Mouse (Mus musculus) telencephalon, adult 2 months (tissue): ENCODE results near the gene Scnn1a.

Source experiments
- DNase-seq: peaks from one replicate; pipeline ENCODE4 v3.0.0-alpha.2; 2011; ENCODE audit warnings: low read depth, low spot score

The Scnn1a gene

GRCm38 (mm10) chr6:125340244-125340643 is 19.8 kb downstream of the Scnn1a start:
- no peak for DNase-seq

DNA sequence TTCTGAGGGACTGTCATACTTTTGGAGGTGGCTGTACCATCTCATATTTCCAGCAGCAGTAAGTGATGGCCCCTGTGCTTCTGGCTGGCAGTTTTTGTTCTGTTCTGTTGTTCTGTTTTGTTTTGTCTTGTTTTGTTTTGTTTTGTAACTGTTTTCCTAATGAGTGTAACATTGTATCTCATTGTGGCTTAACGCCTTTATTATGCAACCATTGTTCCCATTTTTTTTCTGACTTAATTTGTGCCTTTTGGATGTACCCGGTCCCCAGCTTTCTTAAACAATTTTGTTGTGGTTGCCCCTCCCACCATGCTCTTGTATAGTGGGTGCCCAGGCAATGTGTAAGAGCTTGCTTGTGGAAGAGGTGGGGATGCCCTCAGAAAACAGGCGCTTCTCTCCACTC is 21.7 kb downstream of the Scnn1a start:
- DNase-seq, result no peak

DNA sequence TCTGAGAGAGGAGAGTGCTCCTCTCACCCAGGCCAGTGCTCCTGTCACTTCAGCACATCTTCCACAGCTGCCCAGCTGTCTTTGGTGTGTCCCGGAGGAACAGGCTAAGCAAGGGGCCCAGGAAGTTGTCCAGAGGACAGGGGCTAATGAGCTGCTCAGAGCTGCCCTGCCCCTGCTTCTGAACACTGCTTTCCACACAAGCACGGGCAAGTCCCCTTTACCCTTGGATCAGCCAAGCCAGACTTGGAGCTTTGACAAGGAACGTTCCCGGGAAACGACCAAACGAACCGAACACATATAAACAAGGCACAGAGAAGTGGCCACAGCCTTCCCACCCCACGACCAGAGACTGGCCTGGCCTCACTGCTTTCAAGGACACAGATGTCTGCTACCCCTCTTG is 23.6 kb downstream of the Scnn1a start:
- no peak for DNase-seq

DNA sequence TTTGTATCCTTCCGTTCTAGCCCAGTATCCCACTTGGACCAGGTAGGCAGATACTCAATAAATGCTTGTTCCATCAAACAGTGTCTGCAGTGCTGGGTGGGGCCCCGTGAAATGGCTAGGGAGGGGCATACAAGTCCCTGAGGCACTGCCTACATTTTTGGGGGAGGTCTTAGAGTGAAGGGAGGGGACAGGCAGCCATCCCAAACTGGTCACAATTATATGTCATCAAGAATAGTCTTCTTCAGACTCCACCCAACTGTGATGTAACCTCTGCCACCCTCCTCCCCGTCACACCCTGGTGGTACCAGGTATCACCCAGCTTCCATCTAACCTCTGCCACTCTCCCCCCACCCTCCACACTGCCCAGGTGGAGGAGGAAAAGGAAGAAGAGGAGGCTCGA is 24.4 kb downstream of the Scnn1a start:
- no peak for DNase-seq

DNA sequence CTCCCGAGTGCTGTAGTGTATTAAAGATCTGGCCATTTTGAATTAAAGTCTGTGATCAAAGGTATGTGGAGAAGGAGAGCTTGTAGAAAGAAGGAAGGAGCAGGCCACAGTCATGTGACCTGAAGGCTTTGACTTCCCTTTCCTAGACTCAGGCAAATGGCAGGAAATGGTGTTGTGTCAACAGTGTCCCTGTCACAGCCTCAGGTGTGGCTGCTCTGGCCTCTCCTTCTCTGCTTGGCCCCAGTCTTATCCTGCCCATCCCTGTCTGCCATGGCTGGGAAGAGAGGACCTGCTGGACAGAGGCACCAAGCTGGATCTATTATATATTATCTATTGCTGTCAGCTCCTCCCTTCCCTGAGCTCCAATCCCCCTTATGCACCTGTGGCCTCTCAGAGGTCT is 25.2 kb downstream of the Scnn1a start:
- DNase-seq, result no peak

DNA sequence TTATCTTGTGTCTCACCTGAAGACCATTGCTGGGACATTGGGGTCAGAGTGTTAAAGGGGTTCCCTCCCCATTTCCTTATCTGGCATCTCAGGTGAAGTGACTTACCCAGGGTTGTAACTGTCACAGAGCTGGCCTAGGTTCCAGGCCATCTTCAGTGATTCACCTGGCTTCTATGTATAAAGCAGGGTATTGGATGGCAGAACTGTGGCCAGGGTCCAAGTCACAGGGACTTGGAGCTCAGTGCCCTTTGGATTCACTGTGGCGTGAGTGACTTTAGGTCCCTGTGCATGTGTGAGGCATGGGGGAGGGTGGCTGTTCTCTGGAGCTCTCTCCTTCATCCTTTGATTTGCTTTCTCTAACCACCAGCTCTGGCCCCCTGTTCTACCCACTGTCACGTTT is 25.6 kb downstream of the Scnn1a start:
- no peak for DNase-seq

GRCm38 (mm10) chr6:125348721-125349574 is 28.5 kb downstream of the Scnn1a start, which contains the start of gene Tnfrsf1a:
Tnfrsf1a (plus strand) TSS chr6:125349362.
- DNase-seq, result no peak

GRCm38 (mm10) chr6:125349575-125350230 is 29.2 kb downstream of the Scnn1a start:
- DNase-seq, result peak; percentile 10

GRCm38 (mm10) chr6:125350231-125350994 is 30.0 kb downstream of the Scnn1a start:
- DNase-seq, result no peak

DNA sequence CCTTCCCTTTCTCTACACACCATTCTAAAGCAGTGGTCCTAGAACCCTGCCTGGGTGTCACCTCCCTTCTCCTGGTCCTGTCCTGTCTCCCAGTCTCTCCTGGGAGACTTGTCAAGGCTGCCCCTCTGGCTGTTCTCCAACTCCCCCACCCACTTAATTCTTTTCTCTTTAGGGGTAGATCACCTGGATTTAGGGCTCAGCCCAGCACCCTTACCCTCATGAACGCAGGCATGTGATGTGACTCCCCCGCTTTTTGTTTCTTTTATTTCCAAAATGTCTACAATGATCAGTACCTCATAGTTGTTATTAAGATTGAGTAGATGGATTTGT is 30.5 kb downstream of the Scnn1a start:
- DNase-seq, result no peak

DNA sequence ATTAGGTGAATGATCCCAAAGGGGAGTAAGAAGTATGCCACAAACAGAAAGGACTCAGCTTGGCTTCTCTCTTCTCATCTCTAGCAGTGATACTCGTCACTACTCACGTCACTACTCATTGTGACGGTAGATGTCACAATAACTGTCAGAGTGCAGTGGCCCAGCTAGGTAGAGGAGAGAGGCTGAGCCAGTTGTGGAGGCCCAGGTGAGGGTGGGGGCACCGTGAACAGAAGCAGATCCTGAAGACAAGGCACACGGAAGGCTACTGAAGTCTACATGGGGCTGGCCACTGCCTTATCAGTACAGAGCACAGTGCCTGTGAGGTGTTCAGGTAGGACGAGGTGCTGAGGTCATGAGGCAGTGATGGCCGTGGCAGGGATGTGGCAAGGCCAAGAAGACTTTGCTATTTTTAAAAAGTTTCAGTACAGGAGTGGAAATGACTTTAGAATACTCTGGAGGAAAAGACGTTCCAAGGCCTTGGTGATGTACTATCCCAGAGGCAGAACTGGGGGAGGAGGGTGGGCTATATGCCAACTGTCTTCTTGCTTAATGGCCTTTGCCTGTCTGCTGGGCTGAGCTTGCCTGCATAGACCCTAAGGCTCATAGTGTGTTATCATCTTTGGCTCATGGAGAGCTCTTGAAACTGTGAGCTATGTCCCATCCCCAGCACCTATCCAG is 31.0 kb downstream of the Scnn1a start:
- DNase-seq, result no peak

- DNase-seq, result no peak
Observed at GRCm38 (mm10) chr6:125352046-125352384, 31.6 kb downstream of the Scnn1a start.

- DNase-seq, result no peak
Observed at GRCm38 (mm10) chr6:125352811-125353210, 32.4 kb downstream of the Scnn1a start.

DNA sequence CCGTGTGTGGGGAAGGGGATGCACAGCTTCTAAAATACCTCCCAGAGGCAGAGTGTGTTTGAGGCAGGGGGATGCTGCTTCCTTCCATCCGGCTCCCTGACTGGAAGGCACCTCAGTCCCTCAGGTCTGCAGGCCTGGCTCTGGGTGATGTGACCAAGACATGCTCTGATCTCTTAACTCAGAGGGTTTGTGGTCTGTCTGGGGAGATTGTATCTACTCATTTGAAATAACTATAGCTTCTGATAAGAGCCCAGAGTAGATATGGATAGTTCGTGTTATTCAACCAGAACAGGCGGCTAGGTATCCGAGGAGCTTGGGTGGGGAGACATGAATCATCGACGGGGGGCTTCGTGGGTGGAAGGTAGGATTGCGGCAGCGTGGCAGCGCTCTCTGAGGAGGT is 32.8 kb downstream of the Scnn1a start:
- no peak for DNase-seq

GRCm38 (mm10) chr6:125353655-125354054 is 33.2 kb downstream of the Scnn1a start:
- no peak for DNase-seq

DNA sequence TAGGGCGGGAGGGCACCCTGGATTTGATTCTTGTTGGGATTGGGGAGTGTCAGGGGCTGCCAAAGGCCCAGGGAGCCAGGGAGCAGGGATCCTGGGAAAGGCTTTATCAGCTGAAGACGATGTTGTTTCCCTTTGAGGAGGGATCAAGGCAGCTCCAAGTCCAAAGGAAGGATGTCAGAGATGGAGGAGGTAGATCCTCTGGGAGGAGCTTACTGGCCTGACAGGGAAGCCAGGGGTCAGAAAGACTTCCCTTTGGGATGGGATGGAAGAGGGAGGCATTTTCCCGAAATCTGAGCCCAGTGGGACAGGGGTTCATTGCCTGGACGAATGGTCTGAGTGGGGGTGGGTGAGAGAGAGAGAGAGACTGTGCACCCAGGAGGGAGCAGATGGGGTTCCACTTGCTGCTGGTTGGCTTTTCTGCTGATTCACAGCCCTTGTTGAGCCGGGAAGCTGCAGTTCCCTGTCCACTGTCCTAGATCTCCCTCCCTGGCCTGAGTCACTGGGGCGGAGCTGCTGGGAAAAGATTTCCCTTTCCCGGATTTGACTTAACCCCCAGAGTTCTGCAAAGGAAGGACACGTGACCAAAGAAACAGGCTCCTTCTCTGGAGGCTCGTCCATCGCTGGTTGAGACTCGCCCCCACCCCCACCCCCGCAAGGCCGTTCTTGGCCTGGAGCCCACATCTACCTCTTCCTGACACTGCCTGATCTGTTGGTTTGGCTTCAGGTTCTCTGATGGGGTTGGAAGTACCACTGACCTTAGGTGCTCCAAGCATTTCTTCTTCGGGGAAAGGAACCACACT is 34.1 kb downstream of the Scnn1a start:
- peak; percentile 17 for DNase-seq

- DNase-seq, result no peak
Observed at GRCm38 (mm10) chr6:125355197-125355741, 34.8 kb downstream of the Scnn1a start.

DNA sequence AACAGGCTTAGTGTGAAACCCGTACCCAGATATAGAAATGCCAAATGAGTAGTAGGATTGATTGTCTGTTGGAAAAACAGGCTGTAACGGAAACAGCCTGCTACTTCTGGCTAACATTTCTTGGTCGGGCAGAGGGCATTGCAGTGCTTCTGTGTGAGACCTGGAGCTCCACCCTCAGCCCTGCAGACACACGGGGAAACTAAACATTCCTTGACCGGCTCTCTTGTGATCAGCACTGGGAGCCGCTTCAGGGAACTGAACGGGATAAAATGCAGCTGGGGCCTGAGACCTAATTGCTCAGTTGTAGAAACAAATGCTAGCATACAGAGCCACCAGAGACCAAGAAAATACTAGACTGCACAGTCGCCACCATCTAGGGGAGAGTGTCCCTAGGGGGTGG is 35.8 kb downstream of the Scnn1a start:
- no peak for DNase-seq

DNA sequence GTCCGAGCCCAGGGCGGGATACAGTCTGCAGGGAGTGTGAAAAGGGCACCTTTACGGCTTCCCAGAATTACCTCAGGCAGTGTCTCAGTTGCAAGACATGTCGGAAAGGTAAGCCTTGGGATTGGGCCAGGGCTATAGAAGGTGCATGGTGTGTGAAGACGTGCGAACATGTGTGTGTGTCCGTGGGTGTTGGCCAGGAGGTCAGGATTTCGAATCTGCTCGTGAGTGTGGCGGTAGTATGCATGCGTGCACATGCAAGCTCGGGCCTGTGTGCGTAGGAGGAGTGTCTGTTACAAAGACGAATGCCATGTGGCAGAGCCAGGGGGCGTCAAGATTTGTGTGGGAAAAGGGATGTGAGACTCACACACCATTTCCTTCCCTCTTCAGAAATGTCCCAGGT is 36.9 kb downstream of the Scnn1a start:
- peak; percentile 16 for DNase-seq

DNA sequence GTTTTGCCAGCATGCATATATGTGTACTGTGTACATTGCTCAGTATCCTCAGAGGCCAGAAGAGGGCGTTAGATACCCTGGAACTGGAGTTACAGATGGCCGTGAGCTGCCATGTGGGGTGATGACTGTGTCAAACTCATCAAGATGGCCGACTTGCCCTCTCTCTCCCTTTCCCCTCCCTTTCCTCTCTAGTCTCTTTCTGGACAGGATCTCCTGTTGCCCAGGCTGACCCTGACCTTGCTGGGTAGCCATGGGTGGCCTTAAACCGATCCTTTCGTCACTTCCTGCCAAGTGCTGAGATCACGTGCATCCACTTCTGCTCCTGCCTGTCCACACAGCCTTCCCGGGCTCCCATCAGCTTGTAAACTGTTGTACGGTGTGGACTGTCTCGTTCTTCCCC is 39.5 kb downstream of the Scnn1a start:
- no peak for DNase-seq

DNA sequence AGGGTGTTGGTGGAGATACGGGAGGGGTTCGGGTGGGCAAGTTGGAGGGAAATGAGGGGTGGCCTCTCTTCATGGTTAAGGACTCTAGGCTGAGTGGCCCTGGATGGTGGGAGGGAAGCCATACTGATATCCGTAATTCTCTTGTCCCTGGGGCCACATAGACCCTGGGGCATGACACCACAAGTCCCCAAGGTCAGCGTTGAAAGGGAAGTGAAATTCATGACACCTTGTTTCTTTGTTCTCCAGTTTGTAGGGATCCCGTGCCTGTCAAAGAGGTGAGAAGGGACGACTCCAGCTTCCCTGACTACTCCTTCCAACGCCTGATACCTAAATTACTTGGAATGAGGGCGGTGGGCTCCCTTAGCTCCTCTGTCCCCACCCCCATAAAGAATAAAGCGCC is 40.4 kb downstream of the Scnn1a start:
- no peak for DNase-seq
